Comparison of ENCODE assay signal across 7 mouse cellular contexts in genomic region chr19:10904927-10905727, GRCm38 (mm10). TPM values are rescaled to one million over a fixed set of nuclear protein-coding genes. Genes with fewer than 3 reads are reported as not detected.
DNase-seq lines count a peak whose midpoint lies in the region; ATAC-seq and TF ChIP-seq lines count a peak whose summit lies in the region.

No protein-coding gene starts in this region.

- H3K4me2 ChIP-seq in intestine, postnatal 0 days (replicated peaks; ENCODE audit: low read depth) = no peak overlapping the region
- no peak overlapping the region for H3K4me2 ChIP-seq in neural tube, embryonic 13.5 days

- ATAC-seq in intestine, postnatal 0 days = peak; percentile 57
- no peak for ATAC-seq in neural tube, embryonic 13.5 days (ENCODE audit: low read depth)

- H3K4me1 ChIP-seq in intestine, postnatal 0 days (replicated peaks; ENCODE audit: control insufficient read depth, insufficient read depth, low read length) = peaks cover 4% of the 10 kb centered on the region; the same call in 1 of the 2 replicates
- H3K4me1 ChIP-seq in neural tube, embryonic 13.5 days (replicated peaks) = no peaks in the 10 kb centered on the region

- peaks cover 51% of the 10 kb centered on the region for H3K36me3 ChIP-seq in intestine, postnatal 0 days (ENCODE audit: control insufficient read depth, insufficient read depth)
- peaks cover 85% of the 10 kb centered on the region for H3K36me3 ChIP-seq in neural tube, embryonic 13.5 days

- peak; percentile 58 for DNase-seq in NIH3T3 (ENCODE audit: low read depth)
- DNase-seq in adrenal gland, adult 18-20 months (ENCODE audit: low spot score in 2 of 2) = peak; percentile 40 to 46
- DNase-seq in gastrocnemius, postnatal 25 days = peak; percentile 87
- DNase-seq in left cerebral cortex, postnatal 25 days (ENCODE audit: low spot score in 2 of 2) = peak; percentile 57 to 76
- DNase-seq in thymus, postnatal 25 days = no peak

- no peak overlapping the region for H3K4me3 ChIP-seq in intestine, postnatal 0 days (ENCODE audit: low read depth, low read length)
- no peak overlapping the region for H3K4me3 ChIP-seq in neural tube, embryonic 13.5 days

- TF ChIP-seq CTCF in intestine, postnatal 0 days (IDR thresholded peaks at IDR 0.05; ENCODE audit: low read depth) = peak; percentile 40

- H3K27ac ChIP-seq in intestine, postnatal 0 days (ENCODE audit: low read depth, low read length) = peak overlapping the region; percentile 61
- H3K27ac ChIP-seq in neural tube, embryonic 13.5 days (replicated peaks) = peak overlapping the region; percentile 52

- H3K27me3 ChIP-seq in intestine, postnatal 0 days (replicated peaks; ENCODE audit: control insufficient read depth, insufficient read depth, low read length) = no peaks in the 10 kb centered on the region
- no peaks in the 10 kb centered on the region for H3K27me3 ChIP-seq in neural tube, embryonic 13.5 days

- no peaks in the 10 kb centered on the region for H3K9me3 ChIP-seq in intestine, postnatal 0 days (ENCODE audit: control insufficient read depth)
- no peaks in the 10 kb centered on the region for H3K9me3 ChIP-seq in neural tube, embryonic 13.5 days

- 32% methylated on average over 7 of the region's 7 CpGs for WGBS in intestine, postnatal 0 days
- 74% methylated on average over 7 of the region's 7 CpGs for WGBS in neural tube, embryonic 13.5 days

- intact Hi-C loops in left cerebral cortex, postnatal 25 days (cut with DNase I) = no loop called here

- H3K9ac ChIP-seq in intestine, postnatal 0 days (ENCODE audit: low read depth, low read length) = no peak overlapping the region
- 0 out of 2 replicates have a peak overlapping the region, but pooled peaks have one; percentile 17 for H3K9ac ChIP-seq in neural tube, embryonic 13.5 days

RNA-seq across cellular contexts. Expression of gene Prpf19, which starts 10.1 kb away (rescaled TPM):
- total RNA-seq in adrenal gland, adult 18-20 months (2021) = 100 to 1,000 TPM; 120 to 168 TPM
- total RNA-seq in gastrocnemius, postnatal 25 days (2021) = 100 to 1,000 TPM; 149 to 172 TPM
- polyA plus RNA-seq in intestine, postnatal 0 days (2015; fragmentation: Nextera tagmentation; extraction: Ambion mirVana) = 20.3 and 24.6 TPM in 2 replicates
- 100 to 1,000 TPM; 190 to 213 TPM for total RNA-seq in left cerebral cortex, postnatal 25 days (2021)
- 37.3 and 41.7 TPM in 2 replicates for polyA plus RNA-seq in neural tube, embryonic 13.5 days (2015; fragmentation: Nextera tagmentation; extraction: Ambion mirVana)

RNA-seq across cellular contexts. Expression of gene Zp1, which starts 15.3 kb away (rescaled TPM):
- not detected for total RNA-seq in adrenal gland, adult 18-20 months (2021)
- not detected for total RNA-seq in gastrocnemius, postnatal 25 days (2021)
- not detected in 2 replicates for polyA plus RNA-seq in intestine, postnatal 0 days (2015; fragmentation: Nextera tagmentation; extraction: Ambion mirVana)
- not detected for total RNA-seq in left cerebral cortex, postnatal 25 days (2021)
- not detected in 2 replicates for polyA plus RNA-seq in neural tube, embryonic 13.5 days (2015; fragmentation: Nextera tagmentation; extraction: Ambion mirVana)

RNA-seq across cellular contexts. Expression of gene Tmem109, which starts 23.3 kb away (rescaled TPM):
- 100 to 1,000 TPM; 110 to 148 TPM for total RNA-seq in adrenal gland, adult 18-20 months (2021)
- 100 to 1,000 TPM; 190 to 210 TPM for total RNA-seq in gastrocnemius, postnatal 25 days (2021)
- polyA plus RNA-seq in intestine, postnatal 0 days (2015; fragmentation: Nextera tagmentation; extraction: Ambion mirVana) = 35.8 and 36.2 TPM in 2 replicates
- total RNA-seq in left cerebral cortex, postnatal 25 days (2021) = 10 to 100 TPM; 47.7 to 50.3 TPM
- polyA plus RNA-seq in neural tube, embryonic 13.5 days (2015; fragmentation: Nextera tagmentation; extraction: Ambion mirVana) = 39.5 and 41.9 TPM in 2 replicates

RNA-seq across cellular contexts. Expression of gene Ptgdr2, which starts 31.8 kb away (rescaled TPM):
- total RNA-seq in adrenal gland, adult 18-20 months (2021) = not detected
- total RNA-seq in gastrocnemius, postnatal 25 days (2021) = not detected
- not detected in 2 replicates for polyA plus RNA-seq in intestine, postnatal 0 days (2015; fragmentation: Nextera tagmentation; extraction: Ambion mirVana)
- total RNA-seq in left cerebral cortex, postnatal 25 days (2021) = under 1 TPM; 0.23 to 0.34 TPM
- not detected in 2 replicates for polyA plus RNA-seq in neural tube, embryonic 13.5 days (2015; fragmentation: Nextera tagmentation; extraction: Ambion mirVana)

RNA-seq across cellular contexts. Expression of gene Tmem132a, which starts 35.4 kb away (rescaled TPM):
- 10 to 100 TPM; 17.1 to 28.0 TPM for total RNA-seq in adrenal gland, adult 18-20 months (2021)
- total RNA-seq in gastrocnemius, postnatal 25 days (2021) = 1 to 10 TPM; 5.8 to 8.4 TPM
- 7.1 and 7.5 TPM in 2 replicates for polyA plus RNA-seq in intestine, postnatal 0 days (2015; fragmentation: Nextera tagmentation; extraction: Ambion mirVana)
- total RNA-seq in left cerebral cortex, postnatal 25 days (2021) = 100 to 1,000 TPM; 307 to 334 TPM
- 154 and 169 TPM in 2 replicates for polyA plus RNA-seq in neural tube, embryonic 13.5 days (2015; fragmentation: Nextera tagmentation; extraction: Ambion mirVana)
